Mouse (Mus musculus) ES-E14 (cell line): Measurements from ENCODE around the gene Scnn1g. TPM values are rescaled to one million over a fixed set of nuclear protein-coding genes. Genes with fewer than 3 reads are reported as not detected.

Experiments
- DNase-seq: peaks from one replicate; pipeline ENCODE4 v3.0.0-alpha.2; 2013; ENCODE audit warnings: low read depth, low spot score
- H3K27ac ChIP-seq: 2 replicates; pipeline ENCODE4 v1.5.1; 2012; ENCODE audit warnings: low read depth, mild to moderate bottlenecking, low read length, moderate library complexity, mixed read lengths; ENCODE audit not compliant: poor library complexity, insufficient read depth, severe bottlenecking
- H3K36me3 ChIP-seq: 2 replicates; pipeline ENCODE4 v1.6.1; 2012; ENCODE audit warnings: mild to moderate bottlenecking, low read length, moderate library complexity, mixed read lengths; ENCODE audit not compliant: control insufficient read depth, poor library complexity, insufficient read depth, severe bottlenecking
- H3K4me1 ChIP-seq, 2 experiments: fragments of 150-350 bp in 1 of 2; sonication (generic) in 1 of 2; 2 replicates each; pipeline ENCODE4 v1.6.1; 2012; ENCODE audit warnings: low read length in 2 of 2, mild to moderate bottlenecking in 1 of 2, mixed read lengths in 1 of 2; ENCODE audit not compliant: control insufficient read depth in 2 of 2, insufficient read depth in 2 of 2, poor library complexity in 1 of 2
- H3K4me3 ChIP-seq, 2 experiments: fragments of 150-350 bp in 1 of 2; sonication (generic) in 1 of 2; 2 replicates each; pipeline ENCODE4 v1.5.1; 2012; ENCODE audit warnings: low read length in 2 of 2, low read depth in 1 of 2, mild to moderate bottlenecking in 1 of 2, mixed read lengths in 1 of 2; ENCODE audit not compliant: insufficient read depth in 1 of 2, poor library complexity in 1 of 2, severe bottlenecking in 1 of 2
- H3K9ac ChIP-seq: 2 replicates; pipeline ENCODE4 v1.6.1; 2012; ENCODE audit warnings: low read depth, mild to moderate bottlenecking, low read length, mixed read lengths; ENCODE audit not compliant: poor library complexity, insufficient read depth, severe bottlenecking
- H3K9me3 ChIP-seq: fragments of 150-350 bp; sonication (generic); 2 replicates; pipeline ENCODE4 v1.6.1; 2012; ENCODE audit warnings: low read depth, mild to moderate bottlenecking, low read length; ENCODE audit not compliant: control insufficient read depth, insufficient read depth
- CHD2 ChIP-seq: IDR thresholded peaks from 2 replicates; pipeline ENCODE4 v1.6.1; 2014; ENCODE audit warnings: mild to moderate bottlenecking, low read depth, low read length, inconsistent platforms
- HCFC1 ChIP-seq: IDR thresholded peaks from 2 replicates; pipeline ENCODE4 v1.6.1; 2012; ENCODE audit warnings: low read length, inconsistent platforms, borderline replicate concordance; ENCODE audit not compliant: insufficient read depth
- MAFK ChIP-seq: IDR thresholded peaks from 2 replicates; pipeline ENCODE4 v1.6.1; 2014; ENCODE audit warnings: mild to moderate bottlenecking, low read depth, low read length, inconsistent platforms; ENCODE audit not compliant: insufficient read depth
- ZC3H11A ChIP-seq: IDR thresholded peaks from 2 replicates; pipeline ENCODE4 v1.6.1; 2012; ENCODE audit warnings: low read depth, mild to moderate bottlenecking, inconsistent platforms, low read length, borderline replicate concordance
- ZNF384 ChIP-seq: IDR thresholded peaks from 2 replicates; pipeline ENCODE4 v1.6.1; 2012; ENCODE audit warnings: low read depth, low read length, inconsistent platforms
- in situ Hi-C, 2 experiments: fragments of 600-800 bp; cut with MboI; formaldehyde crosslinking; loops; one replicate each; pipeline ENCODE4 v1.15.1; 2025; ENCODE audit warnings: low sequenced_read_pairs in 2 of 2, inconsistent platforms in 1 of 2; ENCODE audit not compliant: unreplicated experiment in 2 of 2
- total RNA-seq: library from RNA; depleted of rRNA; stranded (reverse); fragments of 300-350 nt; gene quantifications from 2 replicates; pipeline ENCODE4 v1.2.3, GENCODE M21; 2012

Gene Scnn1g
- total RNA-seq, 1 experiment, result not detected

- Histone ChIP-seq H3K4me1 (no peaks in the 10 kb centered on the region), H3K27ac (no peak overlapping the region), H3K4me3 (no peak overlapping the region), H3K9ac (no peak overlapping the region), H3K9me3 (no peaks in the 10 kb centered on the region), H3K36me3 (no peaks in the 10 kb centered on the region)
- in situ Hi-C loops, result no loop called here
- no peak for DNase-seq
- TF ChIP-seq HCFC1 (no peak), ZC3H11A (no peak), CHD2 (no peak), MAFK (no peak), ZNF384 (no peak)
Observed at GRCm38 (mm10) chr7:121779409-121779808, 45.1 kb downstream of the Scnn1g start.

- Histone ChIP-seq H3K36me3 (no peaks in the 10 kb centered on the region), H3K27ac (no peak overlapping the region), H3K4me1 (no peaks in the 10 kb centered on the region), H3K9me3 (no peaks in the 10 kb centered on the region), H3K4me3 (no peak overlapping the region), H3K9ac (no peak overlapping the region)
- in situ Hi-C loops, result no loop called here
- TF ChIP-seq ZNF384, result no peak
- no peak for DNase-seq
Observed at GRCm38 (mm10) chr7:121782188-121782909, 48.1 kb downstream of the Scnn1g start.

GRCm38 (mm10) chr7:121785651-121786228 is 51.5 kb downstream of the Scnn1g start:
- Histone ChIP-seq H3K9me3 (no peaks in the 10 kb centered on the region), H3K4me1 (no peaks in the 10 kb centered on the region), H3K9ac (no peak overlapping the region), H3K27ac (no peak overlapping the region), H3K36me3 (no peaks in the 10 kb centered on the region), H3K4me3 (no peak overlapping the region)
- TF ChIP-seq HCFC1 (no peak), ZNF384 (no peak), MAFK (no peak), CHD2 (no peak), ZC3H11A (no peak)
- in situ Hi-C loops, result no loop called here
- no peak for DNase-seq

DNA sequence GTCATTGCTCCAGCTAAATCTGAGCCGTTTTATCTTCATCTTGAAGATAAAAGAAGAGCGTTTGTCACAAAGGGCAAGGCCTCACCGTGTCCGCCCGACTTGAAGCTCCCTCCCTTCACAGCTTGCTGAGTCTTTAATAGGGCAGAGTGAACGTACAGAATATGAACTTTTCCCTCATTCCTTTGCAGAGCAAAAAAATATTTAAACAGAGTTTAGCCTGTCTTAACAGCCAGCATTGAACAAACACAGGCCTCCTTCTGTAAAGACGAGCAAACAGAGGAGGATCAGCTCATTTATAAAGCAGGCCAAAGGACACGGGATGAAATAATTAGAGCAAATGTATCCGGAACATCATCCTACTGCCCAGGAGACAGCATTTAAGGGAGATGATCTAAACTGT is 63.5 kb downstream of the Scnn1g start:
- Histone ChIP-seq H3K27ac (no peak overlapping the region), H3K4me1 (no peaks in the 10 kb centered on the region), H3K36me3 (no peaks in the 10 kb centered on the region), H3K4me3 (no peak overlapping the region), H3K9ac (no peak overlapping the region), H3K9me3 (no peaks in the 10 kb centered on the region)
- no peak for TF ChIP-seq HCFC1
- no peak for TF ChIP-seq ZC3H11A
- no peak for TF ChIP-seq MAFK
- no peak for TF ChIP-seq CHD2
- no peak for TF ChIP-seq ZNF384
- no peak for DNase-seq
- in situ Hi-C loops, result no loop called here
